Mouse (Mus musculus): ENCODE results near the gene Timm13. TPM values are rescaled to one million over a fixed set of nuclear protein-coding genes. Genes with fewer than 3 reads are reported as not detected.
A peak's percentile ranks its signal among the peaks of the same experiment; 100 is the strongest.

Gene Timm13
- total RNA-seq, 2 experiments from 2014 or later, result 44.9 to 74.7 TPM

GRCm38 (mm10) chr10:80874035-80874434, 26.7 kb downstream of the Timm13 start:
- ATAC-seq (ENCODE audit: poor library complexity, severe bottlenecking), result no peak

- ATAC-seq (ENCODE audit: poor library complexity, severe bottlenecking), result no peak
Measured at GRCm38 (mm10) chr10:80871581-80871980, 29.2 kb downstream of the Timm13 start, which contains the start of gene Tmprss9. TSS of gene Tmprss9 (plus strand) at chr10:80871848.

- no peak for ATAC-seq (ENCODE audit: poor library complexity, severe bottlenecking)
Measured at GRCm38 (mm10) chr10:80870993-80871392, 29.8 kb downstream of the Timm13 start.

GRCm38 (mm10) chr10:80864446-80864845, 36.3 kb downstream of the Timm13 start:
- no peak for ATAC-seq (ENCODE audit: poor library complexity, severe bottlenecking)

- no peak for ATAC-seq (ENCODE audit: poor library complexity, severe bottlenecking)
Measured at GRCm38 (mm10) chr10:80862305-80862704, 38.5 kb downstream of the Timm13 start.

- ATAC-seq (ENCODE audit: poor library complexity, severe bottlenecking), result 0 out of 2 replicates have a peak, but pooled peaks have one; percentile 8
Measured at GRCm38 (mm10) chr10:80858350-80858935, 42.3 kb downstream of the Timm13 start.

GRCm38 (mm10) chr10:80857848-80858247, 42.9 kb downstream of the Timm13 start:
- ATAC-seq (ENCODE audit: poor library complexity, severe bottlenecking), result no peak

- no peak for ATAC-seq (ENCODE audit: poor library complexity, severe bottlenecking)
Measured at GRCm38 (mm10) chr10:80857386-80857785, 43.4 kb downstream of the Timm13 start.

GRCm38 (mm10) chr10:80856908-80857307, 43.9 kb downstream of the Timm13 start:
- no peak for ATAC-seq (ENCODE audit: poor library complexity, severe bottlenecking)

GRCm38 (mm10) chr10:80856267-80856666, 44.5 kb downstream of the Timm13 start:
- 0 out of 2 replicates have a peak, but pooled peaks have one; percentile 11 for ATAC-seq (ENCODE audit: poor library complexity, severe bottlenecking)

- no peak for ATAC-seq (ENCODE audit: poor library complexity, severe bottlenecking)
Measured at GRCm38 (mm10) chr10:80855749-80856073, 45.1 kb downstream of the Timm13 start.

GRCm38 (mm10) chr10:80854913-80855748, 45.6 kb downstream of the Timm13 start, which contains the start of the genes Lsm7 and Sppl2b:
TSS of gene Lsm7 (minus strand) at chr10:80855209.
TSS of gene Sppl2b (plus strand) at chr10:80855275.
- peak; percentile 91 for ATAC-seq (ENCODE audit: poor library complexity, severe bottlenecking)

Other genes starting within 250 kb of the Timm13 start
- 8.4 and 10.3 TPM in 2 replicates for gene Btbd2, start 243.9 kb downstream of the Timm13 start, total RNA-seq (2015)
- 16.5 and 30.1 TPM in 2 replicates for gene Btbd2, start 243.9 kb downstream of the Timm13 start, total RNA-seq (2017)
- gene Mknk2, start 222.9 kb downstream of the Timm13 start, total RNA-seq (2015), result 53.5 and 61.1 TPM in 2 replicates
- 63.3 and 74.8 TPM in 2 replicates for gene Mknk2, start 222.9 kb downstream of the Timm13 start, total RNA-seq (2017)
- 61.8 and 72.0 TPM in 2 replicates for gene Mob3a, start 199.0 kb downstream of the Timm13 start, total RNA-seq (2015)
- 65.0 and 77.3 TPM in 2 replicates for gene Mob3a, start 199.0 kb downstream of the Timm13 start, total RNA-seq (2017)
- gene Izumo4, start 198.8 kb downstream of the Timm13 start, total RNA-seq (2015), result 11.3 and 14.2 TPM in 2 replicates
- 4.4 and 6.6 TPM in 2 replicates for gene Izumo4, start 198.8 kb downstream of the Timm13 start, total RNA-seq (2017)
- gene Ap3d1, start 158.7 kb downstream of the Timm13 start, total RNA-seq (2015), result 42.6 and 52.4 TPM in 2 replicates
- 48.6 and 62.0 TPM in 2 replicates for gene Ap3d1, start 158.7 kb downstream of the Timm13 start, total RNA-seq (2017)
- 19.5 and 23.0 TPM in 2 replicates for gene Dot1l, start 145.8 kb downstream of the Timm13 start, total RNA-seq (2015)
- 6.9 and 9.8 TPM in 2 replicates for gene Dot1l, start 145.8 kb downstream of the Timm13 start, total RNA-seq (2017)
- 45.8 and 46.6 TPM in 2 replicates for gene Sf3a2, start 102.8 kb downstream of the Timm13 start, total RNA-seq (2015)
- gene Sf3a2, start 102.8 kb downstream of the Timm13 start, total RNA-seq (2017), result 13.1 and 20.4 TPM in 2 replicates
- gene Plekhj1, start 102.3 kb downstream of the Timm13 start, total RNA-seq (2015), result 82.4 and 84.3 TPM in 2 replicates
- gene Plekhj1, start 102.3 kb downstream of the Timm13 start, total RNA-seq (2017), result 35.5 and 43.5 TPM in 2 replicates
- not detected in 2 replicates for gene Amh, start 95.7 kb downstream of the Timm13 start, total RNA-seq (2015)
- gene Amh, start 95.7 kb downstream of the Timm13 start, total RNA-seq (2017), result not detected in 2 replicates
- not detected in 2 replicates for gene Jsrp1, start 87.5 kb downstream of the Timm13 start, total RNA-seq (2015)
- not detected in 2 replicates for gene Jsrp1, start 87.5 kb downstream of the Timm13 start, total RNA-seq (2017)
- 1,171 and 1,242 TPM in 2 replicates for gene Oaz1, start 74.3 kb downstream of the Timm13 start, total RNA-seq (2015)
- gene Oaz1, start 74.3 kb downstream of the Timm13 start, total RNA-seq (2017), result 206 and 296 TPM in 2 replicates
- not detected in 2 replicates for gene Lingo3, start 56.9 kb downstream of the Timm13 start, total RNA-seq (2015)
- not detected in 2 replicates for gene Lingo3, start 56.9 kb downstream of the Timm13 start, total RNA-seq (2017)
- 56.6 and 58.0 TPM in 2 replicates for gene Lsm7, start 45.8 kb downstream of the Timm13 start, total RNA-seq (2015)
- 104 and 130 TPM in 2 replicates for gene Lsm7, start 45.8 kb downstream of the Timm13 start, total RNA-seq (2017)
- 10.1 and 10.4 TPM in 2 replicates for gene Sppl2b, start 45.7 kb downstream of the Timm13 start, total RNA-seq (2015)
- gene Sppl2b, start 45.7 kb downstream of the Timm13 start, total RNA-seq (2017), result 9.1 and 15.1 TPM in 2 replicates
- gene Tmprss9, start 29.1 kb downstream of the Timm13 start, total RNA-seq (2015), result not detected in 2 replicates
- not detected in 2 replicates for gene Tmprss9, start 29.1 kb downstream of the Timm13 start, total RNA-seq (2017)
- gene Lmnb2, start 17.3 kb upstream of the Timm13 start, total RNA-seq (2015), result 7.7 and 9.5 TPM in 2 replicates
- gene Lmnb2, start 17.3 kb upstream of the Timm13 start, total RNA-seq (2017), result 35.2 and 35.8 TPM in 2 replicates
- 11.0 and 12.9 TPM in 2 replicates for gene Gadd45b, start 29.1 kb upstream of the Timm13 start, total RNA-seq (2015)
- gene Gadd45b, start 29.1 kb upstream of the Timm13 start, total RNA-seq (2017), result 9.4 and 20.3 TPM in 2 replicates
- gene Gng7, start 114.0 kb upstream of the Timm13 start, total RNA-seq (2015), result 0.11 TPM in 1 of 2 replicates, not detected in the other
- 0.26 TPM in 1 of 2 replicates, not detected in the other for gene Gng7, start 114.0 kb upstream of the Timm13 start, total RNA-seq (2017)
- not detected in 2 replicates for gene Diras1, start 124.7 kb upstream of the Timm13 start, total RNA-seq (2015)
- gene Diras1, start 124.7 kb upstream of the Timm13 start, total RNA-seq (2017), result 0.20 TPM in 1 of 2 replicates, not detected in the other
- gene Slc39a3, start 136.5 kb upstream of the Timm13 start, total RNA-seq (2015), result 3.9 and 6.0 TPM in 2 replicates
- gene Slc39a3, start 136.5 kb upstream of the Timm13 start, total RNA-seq (2017), result 6.2 and 10.2 TPM in 2 replicates
- 30.3 and 30.7 TPM in 2 replicates for gene Sgta, start 159.2 kb upstream of the Timm13 start, total RNA-seq (2015)
- 33.3 and 38.7 TPM in 2 replicates for gene Sgta, start 159.2 kb upstream of the Timm13 start, total RNA-seq (2017)
- gene Thop1, start 169.1 kb upstream of the Timm13 start, total RNA-seq (2015), result 0.82 and 1.5 TPM in 2 replicates
- 3.4 and 4.3 TPM in 2 replicates for gene Thop1, start 169.1 kb upstream of the Timm13 start, total RNA-seq (2017)
- 0.50 and 0.58 TPM in 2 replicates for gene Creb3l3, start 197.9 kb upstream of the Timm13 start, total RNA-seq (2015)
- 0.40 and 0.89 TPM in 2 replicates for gene Creb3l3, start 197.9 kb upstream of the Timm13 start, total RNA-seq (2017)
- gene Map2k2, start 204.9 kb upstream of the Timm13 start, total RNA-seq (2015), result 33.9 and 40.6 TPM in 2 replicates
- 38.2 and 47.8 TPM in 2 replicates for gene Map2k2, start 204.9 kb upstream of the Timm13 start, total RNA-seq (2017)
- 25.0 and 27.0 TPM in 2 replicates for gene Zbtb7a, start 234.3 kb upstream of the Timm13 start, total RNA-seq (2015)
- 8.8 and 14.5 TPM in 2 replicates for gene Zbtb7a, start 234.3 kb upstream of the Timm13 start, total RNA-seq (2017)